Mouse (Mus musculus) frontal cortex, postnatal 36 days (tissue): ENCODE measurements around the gene Siglece.

Experiments used
- DNase-seq, 2 experiments: peaks; one replicate each; pipeline ENCODE4 v3.0.0; 2022; ENCODE audit warnings: low spot score in 2 of 2

Siglece gene

GRCm38 (mm10) chr7:43625794-43626422 is 34.1 kb downstream of the Siglece start:
- DNase-seq: no peak

- no peak for DNase-seq
Measured at GRCm38 (mm10) chr7:43625065-43625464, 34.9 kb downstream of the Siglece start.

GRCm38 (mm10) chr7:43623819-43624218 is 36.1 kb downstream of the Siglece start:
- DNase-seq: no peak

- DNase-seq: no peak
Measured at GRCm38 (mm10) chr7:43622927-43623326, 37.0 kb downstream of the Siglece start.

GRCm38 (mm10) chr7:43613816-43614551 is 46.0 kb downstream of the Siglece start:
- DNase-seq: no peak

- DNase-seq: no peak
Measured at GRCm38 (mm10) chr7:43608316-43608824, 51.6 kb downstream of the Siglece start.

- DNase-seq: no peak
Measured at GRCm38 (mm10) chr7:43607743-43608287, 52.1 kb downstream of the Siglece start.

- peak; percentile 56 to 82 for DNase-seq
Measured at GRCm38 (mm10) chr7:43606896-43607742, 52.8 kb downstream of the Siglece start, which contains the start of gene Zfp819. TSS of gene Zfp819 (plus strand) at chr7:43607169.

GRCm38 (mm10) chr7:43601884-43602283 is 58.1 kb downstream of the Siglece start:
- no peak for DNase-seq
